Comparison of ENCODE assay signal across 11 mouse cellular contexts in genomic region chr8:86364898-86365297, GRCm38 (mm10).
DNase-seq lines count a peak whose midpoint lies in the region; ATAC-seq and TF ChIP-seq lines count a peak whose summit lies in the region.
"Had no signal": no experiment of that assay in that cellular context is flagged by ENCODE, and none has a peak within 500 bp of the region (broad histone marks: within the 10 kb centered on the region; RNA-seq: fewer than 3 reads in every experiment).

No protein-coding gene starts in this region.

- no peak overlapping the region for H3K9ac ChIP-seq in liver, adult 2 months (ENCODE audit: low read depth, low read length)
- H3K9ac ChIP-seq in ES-Bruce4 (ENCODE audit: low read depth, poor library complexity, severe bottlenecking): no peak overlapping the region
- H3K9ac ChIP-seq: limb, embryonic 13.5 days had no signal

- ATAC-seq in granulocyte monocyte progenitor cell, adult 5-6 weeks (replicated peaks; ENCODE audit: poor library complexity, severe bottlenecking): peak; percentile 40; the same call in 1 of the 2 replicates
- ATAC-seq: inflammation-experienced regulatory T-cells, adult 6 months had no signal

- no peak overlapping the region for H3K27ac ChIP-seq in liver, adult 2 months (replicated peaks; ENCODE audit: insufficient read depth, low read depth, low read length)
- no peak overlapping the region for H3K27ac ChIP-seq in ES-Bruce4 (ENCODE audit: insufficient read depth, low read length)
- H3K27ac ChIP-seq: limb, embryonic 13.5 days had no signal

- no peaks in the 10 kb centered on the region for H3K27me3 ChIP-seq in liver, adult 2 months (ENCODE audit: control insufficient read depth, insufficient read depth, low read length)
- H3K27me3 ChIP-seq in ES-Bruce4 (ENCODE audit: control insufficient read depth, insufficient read depth, low read length, poor library complexity, severe bottlenecking): peaks cover 2% of the 10 kb centered on the region
- H3K27me3 ChIP-seq: limb, embryonic 13.5 days had no signal

- H3K79me2 ChIP-seq in liver, adult 2 months (ENCODE audit: control insufficient read depth, insufficient read depth, low read length): no peaks in the 10 kb centered on the region

- TF ChIP-seq EP300 in ES-Bruce4 (IDR thresholded peaks at IDR 0.05; ENCODE audit: insufficient read depth, low read depth, low read length): no peak

- H3K9me3 ChIP-seq in ES-Bruce4 (replicated peaks; ENCODE audit: control insufficient read depth, insufficient read depth, low read length, poor library complexity, severe bottlenecking): no peaks in the 10 kb centered on the region
- H3K9me3 ChIP-seq: G1E; limb, embryonic 13.5 days had no signal

- WGBS in liver, adult 2 months: 54% methylated on average over 2 of the region's 2 CpGs

- H3K36me3 ChIP-seq in liver, adult 2 months (ENCODE audit: control insufficient read depth, insufficient read depth, low read length): no peaks in the 10 kb centered on the region
- no peaks in the 10 kb centered on the region for H3K36me3 ChIP-seq in ES-Bruce4 (ENCODE audit: control insufficient read depth, insufficient read depth, low read length, poor library complexity, severe bottlenecking)
- H3K36me3 ChIP-seq: G1E; limb, embryonic 13.5 days had no signal

- peak; percentile 41 for DNase-seq in embryo, embryonic 10 days (ENCODE audit: low spot score)
- no peak for DNase-seq in embryo, embryonic 9.5 days (ENCODE audit: extremely low spot score)
- no peak for DNase-seq in liver, adult 2 months (ENCODE audit: extremely low read depth, low read depth, low spot score)
- DNase-seq in liver (no peak), MN1 (ENCODE audit: low spot score) (no peak)
- no peak for DNase-seq in right cerebral cortex, postnatal 36 days (ENCODE audit: low spot score in 2 of 2)

- H3K4me1 ChIP-seq in liver, adult 2 months (ENCODE audit: control insufficient read depth, insufficient read depth, low read length): no peaks in the 10 kb centered on the region
- H3K4me1 ChIP-seq in ES-Bruce4 (ENCODE audit: control insufficient read depth, insufficient read depth, low read length): no peaks in the 10 kb centered on the region
- H3K4me1 ChIP-seq: limb, embryonic 13.5 days had no signal

- peak; percentile 8; the same call in 1 of the 2 replicates for TF ChIP-seq CTCF in liver, adult 2 months (IDR thresholded peaks at IDR 0.05; ENCODE audit: low read depth, low read length)
- TF ChIP-seq CTCF in ES-Bruce4 (IDR thresholded peaks at IDR 0.05; ENCODE audit: low read depth, low read length): peak; percentile 41

- H3K4me3 ChIP-seq in liver, adult 2 months (ENCODE audit: insufficient read depth, low read depth, low read length): no peak overlapping the region
- no peak overlapping the region for H3K4me3 ChIP-seq in ES-Bruce4 (ENCODE audit: low read depth, low read length)
- H3K4me3 ChIP-seq: limb, embryonic 13.5 days had no signal

- TF ChIP-seq POLR2A in liver, adult 2 months (IDR thresholded peaks at IDR 0.05; ENCODE audit: extremely low read depth, insufficient read depth, low read length): no peak
- TF ChIP-seq POLR2A in ES-Bruce4 (IDR thresholded peaks at IDR 0.05; ENCODE audit: insufficient read depth, low read length): no peak
